Mouse (Mus musculus) thymus, postnatal 10 days (tissue): ENCODE results near the gene Gm17509.
"Not testable (repeated sequence)": the region's sequence is repeated elsewhere in the genome, so short reads cannot be mapped to it uniquely, and the experiment has no call there.

Experiments
- DNase-seq, 2 experiments: peaks; one replicate each; pipeline ENCODE4 v3.0.0; 2021; ENCODE audit warnings: low spot score in 2 of 2

Gm17509 gene

DNA sequence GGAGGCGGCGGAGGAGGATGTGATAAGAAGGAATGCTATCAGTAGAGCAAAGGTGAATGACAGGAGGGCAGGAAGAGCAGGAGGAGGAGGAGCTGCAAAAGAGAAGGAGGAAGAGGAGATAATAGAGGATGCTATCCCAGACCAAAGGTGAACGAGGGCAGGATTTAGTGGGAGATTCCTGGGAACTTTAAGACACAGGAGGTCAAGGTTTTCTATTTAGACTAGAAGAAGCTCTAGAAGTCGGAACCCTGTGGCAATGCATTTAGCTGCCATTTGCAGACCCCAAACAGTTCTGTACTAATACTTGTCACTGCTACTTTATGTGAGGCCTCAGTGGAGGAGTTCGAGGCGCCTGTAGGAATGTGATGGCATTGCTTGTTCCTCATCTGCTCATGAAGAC is 12.6 kb downstream of the Gm17509 start, which contains the start of gene Emb:
Gene Emb (plus strand): TSS at position 301 of the 400 bp plus-strand sequence.
- no peak for DNase-seq

DNA sequence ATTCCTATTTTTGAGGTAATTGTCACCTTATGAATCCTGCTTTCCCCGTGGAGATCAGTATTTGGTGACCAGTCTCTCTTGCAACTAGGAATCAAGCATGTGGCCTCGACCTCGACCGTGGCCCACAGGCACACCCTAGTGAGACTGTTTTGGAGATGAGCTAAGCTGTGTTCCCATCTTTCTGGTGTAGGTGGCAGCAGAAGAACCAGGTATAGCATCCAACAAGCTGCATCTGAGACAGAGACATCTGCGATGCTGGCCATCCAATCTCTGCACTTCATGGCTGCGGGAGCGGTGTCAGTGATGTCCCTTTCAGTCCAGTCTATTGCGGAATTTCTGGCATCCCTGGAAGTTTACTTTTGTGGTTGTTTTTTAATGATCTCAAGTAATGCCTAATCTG is 14.8 kb downstream of the Gm17509 start:
- no peak for DNase-seq

DNA sequence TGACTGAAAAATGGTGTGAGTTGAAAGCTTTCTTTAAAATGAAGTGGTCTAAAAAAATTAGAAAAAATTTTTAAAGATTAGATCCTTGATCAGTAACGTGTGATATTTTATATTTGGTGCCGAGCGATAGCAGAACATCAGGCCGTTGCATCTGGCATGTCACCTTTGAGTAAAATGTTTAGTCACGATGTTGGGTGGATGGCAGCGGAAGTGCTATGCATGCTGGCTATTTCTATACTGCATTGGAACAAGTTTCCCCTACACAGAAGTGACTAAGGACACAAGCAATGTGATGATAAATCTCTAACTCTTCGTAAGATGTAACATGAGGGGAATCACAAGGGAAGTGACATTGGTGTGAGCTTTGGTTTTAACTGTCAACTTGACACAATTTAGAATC is 16.2 kb downstream of the Gm17509 start:
- DNase-seq: no peak

DNA sequence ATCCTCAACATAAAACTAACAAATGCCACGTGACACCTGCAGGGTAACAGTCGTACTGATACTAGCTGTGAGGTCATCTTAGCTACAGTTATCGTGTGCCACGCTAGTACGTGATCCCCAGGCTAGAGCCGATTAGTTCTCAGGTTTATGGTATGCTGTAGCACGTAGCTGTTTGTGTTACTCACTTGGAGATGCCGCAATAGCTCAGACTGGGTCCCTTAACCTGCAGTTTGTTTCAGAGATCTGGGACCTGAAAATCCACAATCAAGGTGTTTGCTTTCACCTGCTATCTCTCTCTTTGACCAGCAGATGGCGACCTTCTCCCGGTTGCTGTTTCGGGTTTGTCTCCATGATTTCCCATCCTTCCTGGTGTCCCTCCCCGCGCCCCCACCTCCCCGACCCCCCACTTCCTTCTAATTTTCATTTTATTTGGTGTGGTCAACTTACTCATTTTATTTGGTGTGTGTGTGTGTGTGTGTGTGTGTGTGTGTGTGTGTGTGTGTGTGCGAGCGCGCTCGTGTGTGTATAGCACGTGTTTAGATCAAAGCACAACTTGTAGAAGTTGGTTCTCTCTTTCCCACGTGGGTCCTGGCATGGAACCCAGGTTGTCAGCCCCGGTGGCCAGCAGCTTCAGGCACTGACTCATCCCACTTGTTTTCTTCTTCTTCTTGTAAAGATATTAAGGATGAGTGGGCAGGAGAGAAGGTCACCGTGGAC is 18.0 kb downstream of the Gm17509 start:
- DNase-seq: peak in 1 of 2 experiments; percentile 60

DNA sequence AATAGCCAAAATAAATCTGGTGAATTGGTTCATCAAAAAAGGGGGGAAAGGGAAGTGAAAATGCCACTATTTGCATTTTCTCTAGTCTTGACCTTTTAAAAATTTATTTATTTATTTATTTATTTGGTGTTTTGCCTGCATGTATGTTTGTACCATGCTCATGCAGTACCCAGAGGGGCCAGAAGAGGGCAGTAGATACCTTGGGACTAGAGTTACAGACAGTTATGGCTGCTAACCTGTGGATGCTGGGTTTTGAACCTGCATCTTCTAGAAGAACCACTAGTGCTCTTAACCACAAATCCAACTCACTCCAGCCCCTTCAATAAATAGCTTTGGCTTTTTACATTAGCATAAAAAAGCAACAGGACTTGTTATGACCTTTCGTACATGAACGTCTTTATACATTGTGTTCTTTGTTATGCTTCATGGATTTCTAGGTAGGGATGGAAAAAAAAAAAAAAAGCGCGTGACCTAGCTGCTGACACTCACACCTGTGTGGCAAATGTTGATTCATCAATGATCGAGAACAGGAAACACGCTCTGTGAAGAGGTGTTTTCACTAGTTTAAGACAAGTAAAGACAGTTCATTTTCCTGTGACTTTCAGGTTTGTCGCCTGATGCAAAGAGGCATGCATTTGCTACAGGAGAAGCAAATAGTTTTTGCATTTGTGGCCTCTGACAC is 22.3 kb downstream of the Gm17509 start:
- DNase-seq: peak; percentile 83 to 91

DNA sequence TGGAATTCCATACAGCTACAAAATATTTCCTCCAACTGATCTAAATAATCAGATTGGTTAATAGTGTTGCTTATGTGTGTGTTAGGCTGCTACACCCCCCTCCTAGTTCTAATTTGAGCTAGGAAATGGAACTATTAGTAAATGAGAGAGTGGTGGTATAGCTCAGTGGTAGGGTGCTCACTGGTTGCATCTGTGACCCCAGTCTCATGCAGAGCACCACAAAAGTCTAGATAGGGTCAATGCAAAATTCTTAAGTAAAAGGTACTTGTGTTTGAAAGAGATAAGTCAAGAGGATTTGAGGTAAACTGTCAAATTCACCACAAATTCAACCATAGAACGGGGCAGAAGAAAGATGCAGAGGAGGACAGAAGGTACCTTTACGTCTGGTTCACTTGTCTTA is 23.2 kb downstream of the Gm17509 start:
- DNase-seq: no peak

DNA sequence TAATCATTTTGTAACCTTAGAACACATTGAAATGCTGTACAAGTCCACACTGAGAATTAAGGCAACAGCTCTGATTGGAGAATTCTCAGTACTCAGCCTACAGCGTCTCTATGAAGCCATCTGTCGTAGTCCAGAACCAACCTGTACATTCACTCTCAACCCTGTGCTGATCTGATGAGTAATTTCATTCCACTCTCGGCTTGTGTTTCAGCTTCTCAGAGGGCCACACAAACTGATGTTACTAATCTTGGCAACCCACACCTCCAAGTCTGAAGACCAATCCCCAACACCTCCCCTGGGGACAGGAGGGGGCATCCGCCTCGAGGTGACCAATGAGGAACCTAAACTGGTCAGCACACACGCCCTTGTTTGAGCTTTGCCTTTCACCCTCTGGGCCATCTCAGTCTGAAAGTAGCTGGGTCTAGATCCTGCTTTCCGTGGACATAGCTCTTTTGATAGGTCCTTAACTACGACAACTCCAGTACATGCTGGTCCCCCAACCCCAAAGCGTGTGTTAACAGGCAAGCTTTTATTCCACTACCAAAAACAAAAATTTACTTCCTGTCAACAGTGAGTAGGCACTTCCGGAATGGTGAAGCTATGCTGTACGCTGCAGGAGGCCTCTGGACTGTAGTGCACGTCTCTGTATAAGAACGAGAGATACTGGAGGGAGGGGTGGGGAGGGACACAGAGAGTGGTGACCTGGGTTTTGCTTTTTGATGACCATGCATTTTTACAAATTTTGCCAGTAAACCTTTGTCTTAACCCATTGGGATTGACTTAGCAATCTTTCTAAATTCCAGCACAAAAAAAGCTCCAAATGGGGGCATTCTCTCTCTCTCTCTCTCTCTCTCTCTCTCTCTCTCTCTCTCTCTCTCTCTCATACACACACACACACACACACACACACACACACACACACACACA is 25.0 kb downstream of the Gm17509 start:
- DNase-seq: peak in 1 of 2 experiments; percentile 47

DNA sequence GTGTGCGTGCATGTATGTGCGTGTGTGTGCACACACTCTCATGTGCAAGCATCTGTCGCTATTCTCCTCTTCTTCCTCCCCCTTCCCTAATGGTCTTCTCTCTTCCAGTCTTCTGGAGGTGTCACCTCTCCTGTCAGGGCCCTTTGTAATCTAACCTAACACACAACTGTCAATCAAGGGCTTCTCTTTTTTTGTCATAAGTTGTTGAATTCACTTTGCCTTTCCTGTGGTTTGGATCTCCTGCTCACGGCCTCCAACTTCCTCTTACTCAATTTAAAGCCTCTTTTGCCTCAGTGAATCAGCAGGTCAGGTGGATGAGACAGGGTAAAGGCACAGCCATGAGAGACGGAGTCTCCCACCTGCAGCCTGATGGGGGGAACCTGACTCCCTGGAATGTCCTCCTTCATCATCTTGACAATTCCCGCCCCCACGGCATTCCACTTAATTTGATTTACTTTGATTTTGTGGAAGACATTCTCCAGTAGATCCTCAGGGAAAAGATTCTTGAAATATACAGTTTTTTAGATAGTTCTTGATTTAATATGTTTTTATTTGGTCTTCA is 27.4 kb downstream of the Gm17509 start:
- no peak for DNase-seq

DNA sequence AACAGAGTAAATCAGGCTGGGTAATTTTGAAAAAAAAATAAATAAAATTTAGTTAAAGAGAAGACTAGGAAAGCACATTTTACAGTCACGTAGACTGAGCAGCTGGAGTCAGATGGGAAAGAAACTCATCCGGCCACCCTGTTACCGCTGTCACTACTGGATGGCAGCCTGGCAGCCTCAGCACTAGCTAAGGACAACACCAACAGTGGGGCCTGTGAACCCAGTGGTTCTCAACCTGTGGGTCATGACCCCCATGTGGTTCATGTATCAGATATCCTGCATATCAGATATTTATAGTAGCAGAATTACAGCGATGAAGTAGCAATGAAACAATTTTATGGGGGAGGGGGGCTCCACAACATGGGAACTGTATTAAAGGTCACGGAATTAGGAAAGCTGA is 28.7 kb downstream of the Gm17509 start:
- DNase-seq: no peak

DNA sequence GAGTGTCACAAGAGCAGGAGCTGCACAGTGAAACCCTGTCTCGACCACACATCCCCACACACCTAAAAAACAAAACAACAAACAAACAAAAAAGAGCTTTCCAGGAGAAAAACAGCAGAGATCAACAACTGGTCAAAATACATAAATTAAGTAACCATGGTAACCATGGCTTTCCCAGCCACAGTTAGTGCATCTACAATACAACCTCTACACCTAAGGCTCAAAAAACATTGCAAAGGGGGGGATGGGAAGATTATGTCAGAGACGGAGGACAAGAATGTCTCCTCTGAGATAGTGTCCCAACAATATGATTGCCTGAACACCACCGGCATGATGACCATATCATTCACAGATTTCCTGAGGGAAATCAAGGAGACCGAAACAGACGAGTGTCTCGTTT is 35.5 kb downstream of the Gm17509 start:
- DNase-seq: no peak

DNA sequence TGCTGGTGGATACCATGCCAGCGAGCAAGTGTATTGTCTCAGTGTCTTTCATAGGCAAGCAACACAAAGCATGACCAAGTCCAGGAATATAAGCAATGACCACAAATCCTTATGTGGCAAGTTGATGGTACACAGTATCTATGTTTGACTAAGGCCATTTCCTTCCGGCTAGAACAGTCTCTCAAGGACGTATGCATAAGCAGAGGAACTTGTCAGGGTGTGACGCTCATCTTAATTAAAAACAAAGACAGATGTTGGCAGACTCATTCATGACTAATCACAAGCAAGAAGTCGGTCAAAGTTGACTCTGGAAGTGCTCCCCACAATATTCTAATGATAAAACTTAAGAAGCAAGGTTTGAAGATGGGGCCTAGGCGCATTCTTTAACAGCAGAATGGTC is 37.6 kb downstream of the Gm17509 start:
- no peak for DNase-seq

DNA sequence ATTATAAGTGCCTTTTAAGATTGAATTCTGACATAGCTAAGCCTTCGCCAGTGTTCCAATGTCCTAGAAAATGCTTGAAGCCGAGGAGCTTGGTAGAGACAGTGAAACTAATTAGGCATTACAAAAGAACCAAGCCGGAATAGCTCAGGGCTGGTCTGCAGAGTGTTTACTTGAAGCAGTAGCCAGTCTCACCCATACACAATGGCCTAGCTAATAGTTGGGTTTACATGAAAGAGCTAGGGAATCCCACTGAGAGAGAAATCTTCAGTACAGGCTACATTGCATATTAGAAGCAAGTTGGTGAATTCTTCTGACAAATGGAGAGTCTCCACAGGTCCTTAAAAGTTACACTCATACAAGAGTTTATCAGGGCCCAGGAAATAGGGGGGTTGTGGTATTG is 40.0 kb downstream of the Gm17509 start:
- not testable (repeated sequence) for DNase-seq
